Mouse (Mus musculus) kidney, adult 2 months (tissue): Measurements from ENCODE around the gene Mfsd11. TPM values are rescaled to one million over a fixed set of nuclear protein-coding genes. Genes with fewer than 3 reads are reported as not detected.

Source experiments
- DNase-seq: peaks from one replicate; pipeline ENCODE4 v3.0.0; 2021
- H3K27ac ChIP-seq: fragments of 200-500 bp; 2 replicates; pipeline ENCODE4 v1.5.1; 2012; ENCODE audit warnings: low read depth, low read length, control low read depth, inconsistent platforms; ENCODE audit not compliant: insufficient read depth
- H3K27me3 ChIP-seq: fragments of 200-500 bp; replicated peaks from 2 replicates; pipeline ENCODE4 v1.6.1; 2012; ENCODE audit warnings: mild to moderate bottlenecking, moderate library complexity, low read length, inconsistent platforms; ENCODE audit not compliant: control insufficient read depth, insufficient read depth
- H3K36me3 ChIP-seq: fragments of 200-500 bp; 2 replicates; pipeline ENCODE4 v1.6.1; 2012; ENCODE audit warnings: mild to moderate bottlenecking, moderate library complexity, low read length, inconsistent platforms; ENCODE audit not compliant: control insufficient read depth, insufficient read depth
- H3K4me1 ChIP-seq: fragments of 200-500 bp; 2 replicates; pipeline ENCODE4 v1.6.1; 2011; ENCODE audit warnings: low read length; ENCODE audit not compliant: control insufficient read depth, insufficient read depth
- H3K4me3 ChIP-seq: fragments of 200-500 bp; 2 replicates; pipeline ENCODE4 v1.5.1; 2011; ENCODE audit warnings: mild to moderate bottlenecking, low read depth, low read length, control low read depth; ENCODE audit not compliant: insufficient read depth
- CTCF ChIP-seq: fragments of 200-500 bp; conservative IDR thresholded peaks from 2 replicates; pipeline ENCODE4 v1.5.1; 2011; ENCODE audit warnings: low read depth, mild to moderate bottlenecking, control low read depth, low read length, moderate library complexity, mixed read lengths; ENCODE audit not compliant: insufficient read depth, insufficient read length
- POLR2A ChIP-seq: fragments of 200-500 bp; IDR thresholded peaks from one replicate; pipeline ENCODE4 v1.6.1; 2011; ENCODE audit warnings: low read depth, low read length, control low read depth
- WGBS: fragments of 180-500 bp; shearing (Covaris S2); methylation state at CpG from one replicate; pipeline ENCODE4 v1.1.7; 2018; 5-methylcytosine and 5-hydroxymethylcytosine counted together
- polyA plus RNA-seq: library from polyadenylated mRNA; depleted of rRNA; stranded (reverse); fragments of >200 nt; gene quantifications from 2 replicates; pipeline ENCODE4 v1.2.3, GENCODE M21; 2012

The Mfsd11 gene
- polyA plus RNA-seq, 1 experiment = 44.9 TPM

DNA sequence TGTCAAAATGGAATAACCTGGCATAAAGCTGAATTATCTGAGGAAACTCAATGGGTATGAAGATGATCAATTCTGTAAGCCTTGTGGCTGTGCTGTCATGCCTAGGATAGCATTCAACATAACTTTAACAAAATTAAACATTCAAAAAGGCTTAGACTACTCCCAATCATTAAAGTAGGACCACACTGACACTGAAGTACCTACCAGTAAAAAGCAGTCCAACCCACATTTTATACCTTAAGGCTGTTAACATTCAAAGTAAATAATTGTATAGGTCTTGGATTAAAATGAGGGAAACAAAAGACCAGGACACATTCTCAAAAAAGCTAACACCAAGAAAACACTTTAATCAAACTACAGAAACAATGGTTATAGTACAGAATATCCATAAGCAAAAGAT lies 2.7 kb upstream of the Mfsd11 start:
- Histone ChIP-seq H3K36me3 (peaks cover 22% of the 10 kb centered on the region), H3K27ac (no peak overlapping the region), H3K4me3 (no peak overlapping the region), H3K4me1 (0 out of 2 replicates have a peak, but pooled peaks cover 3% of the 10 kb centered on the region), H3K27me3 (no peaks in the 10 kb centered on the region)
- no peak for DNase-seq
- TF ChIP-seq CTCF (no peak), POLR2A (no peak)

DNA sequence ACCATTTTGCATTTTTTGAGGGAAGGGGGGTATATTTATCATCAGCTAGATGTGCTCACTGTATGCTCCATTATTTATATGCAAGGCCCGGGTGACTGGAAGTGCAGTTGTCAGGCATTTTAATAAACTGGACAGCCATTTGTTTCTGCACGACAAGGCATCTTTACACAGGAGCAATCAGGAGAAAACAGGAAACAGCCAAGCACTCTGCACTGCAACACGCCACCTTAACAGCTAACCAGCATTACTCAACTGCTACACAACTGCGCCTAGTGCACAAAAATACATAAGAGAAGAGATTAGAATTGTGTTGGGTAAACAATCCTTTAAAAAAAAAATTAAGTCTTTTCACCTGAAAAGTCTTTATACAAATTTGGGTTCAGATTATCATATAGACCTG lies 2.2 kb upstream of the Mfsd11 start:
- Histone ChIP-seq H3K27me3 (no peaks in the 10 kb centered on the region), H3K27ac (no peak overlapping the region), H3K36me3 (peaks cover 22% of the 10 kb centered on the region), H3K4me1 (0 out of 2 replicates have a peak, but pooled peaks cover 3% of the 10 kb centered on the region), H3K4me3 (peak overlapping the region; percentile 33; the same call in 1 of the 2 replicates)
- DNase-seq = no peak
- WGBS = 20% methylated on average over 4 of the region's 4 CpGs
- TF ChIP-seq POLR2A = no peak
- no peak for TF ChIP-seq CTCF

DNA sequence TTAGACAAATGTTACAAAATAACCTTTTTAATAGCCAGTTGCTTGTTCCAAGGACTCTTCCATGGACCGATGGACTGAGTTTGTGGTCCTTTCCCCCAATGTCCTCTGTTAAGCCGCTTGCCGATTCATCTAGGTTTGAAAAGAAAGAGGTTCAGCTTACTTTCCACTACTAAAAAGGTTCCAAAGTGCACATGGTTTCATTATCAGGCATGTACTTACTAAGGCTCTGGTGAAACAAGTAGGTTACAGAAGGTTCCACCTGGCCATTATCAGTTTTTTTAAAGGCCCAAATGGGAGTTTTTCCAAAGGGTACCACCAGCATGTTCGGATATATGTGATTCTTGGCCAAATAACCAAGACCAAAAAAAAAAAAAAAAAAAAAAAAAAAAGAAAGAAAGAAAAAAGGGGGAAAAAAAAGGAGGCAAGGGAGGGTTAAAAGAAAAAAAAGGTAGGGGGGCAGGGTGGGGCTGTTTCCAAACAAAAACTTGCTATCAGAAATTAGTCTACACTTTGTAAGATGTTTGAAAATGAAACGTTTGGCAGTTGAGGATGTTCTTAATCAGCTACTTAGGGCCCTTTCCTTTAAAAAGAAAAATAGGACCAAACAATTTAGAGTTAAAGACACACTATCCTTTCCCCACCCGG lies 1.3 kb upstream of the Mfsd11 start:
- WGBS = 6% methylated on average over 6 of the region's 6 CpGs
- DNase-seq = peak; percentile 19
- TF ChIP-seq CTCF = no peak
- peaks cover 22% of the 10 kb centered on the region for H3K36me3 ChIP-seq
- 0 out of 2 replicates have a peak, but pooled peaks cover 3% of the 10 kb centered on the region for H3K4me1 ChIP-seq
- H3K27ac ChIP-seq = no peak overlapping the region; the same call in 1 of the 2 replicates
- H3K27me3 ChIP-seq = no peaks in the 10 kb centered on the region
- peak overlapping the region; percentile 92; the same call in 1 of the 2 replicates for H3K4me3 ChIP-seq

DNA sequence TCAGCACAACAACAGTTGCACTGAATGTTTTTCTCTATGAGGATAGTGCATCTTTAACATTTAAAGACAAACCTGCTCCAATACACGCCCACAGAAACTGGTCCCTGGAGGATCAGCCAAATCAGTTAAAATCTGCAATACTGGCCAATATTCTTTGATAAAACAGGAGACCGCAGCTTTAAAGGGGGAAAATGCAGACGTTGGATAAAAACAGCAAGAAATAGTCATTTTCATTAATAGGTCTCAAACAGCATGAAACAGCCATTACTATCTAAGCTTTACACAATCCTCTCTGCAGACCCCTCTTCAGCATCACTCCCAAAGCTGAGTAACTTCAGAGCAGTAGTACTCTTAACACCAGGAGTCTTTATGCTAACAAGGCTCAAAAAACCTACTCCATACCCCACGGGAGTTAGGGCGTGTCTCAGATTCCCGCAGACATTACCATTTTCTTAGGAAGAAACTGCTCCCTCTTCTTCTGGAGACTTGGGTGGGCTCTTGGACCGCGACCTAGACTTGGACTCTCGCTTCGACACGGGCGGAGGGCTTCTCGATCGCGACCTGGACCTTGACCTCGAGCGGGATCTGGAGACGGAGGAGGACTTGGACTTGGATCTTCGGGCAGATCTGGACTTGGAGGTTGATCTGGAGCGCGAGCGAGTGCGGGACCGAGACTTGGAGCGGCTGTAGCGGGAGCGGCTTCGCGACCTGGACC lies 507 bp upstream of the Mfsd11 start:
- Histone ChIP-seq H3K36me3 (peaks cover 22% of the 10 kb centered on the region), H3K4me3 (peak overlapping the region; percentile 92), H3K27ac (peak overlapping the region; percentile 98), H3K4me1 (0 out of 2 replicates have a peak, but pooled peaks cover 3% of the 10 kb centered on the region), H3K27me3 (no peaks in the 10 kb centered on the region)
- 1% methylated on average over 29 of the region's 29 CpGs for whole genome bisulfite sequencing
- TF ChIP-seq POLR2A (peak; percentile 10), CTCF (no peak)
- DNase-seq = peak; percentile 79

DNA sequence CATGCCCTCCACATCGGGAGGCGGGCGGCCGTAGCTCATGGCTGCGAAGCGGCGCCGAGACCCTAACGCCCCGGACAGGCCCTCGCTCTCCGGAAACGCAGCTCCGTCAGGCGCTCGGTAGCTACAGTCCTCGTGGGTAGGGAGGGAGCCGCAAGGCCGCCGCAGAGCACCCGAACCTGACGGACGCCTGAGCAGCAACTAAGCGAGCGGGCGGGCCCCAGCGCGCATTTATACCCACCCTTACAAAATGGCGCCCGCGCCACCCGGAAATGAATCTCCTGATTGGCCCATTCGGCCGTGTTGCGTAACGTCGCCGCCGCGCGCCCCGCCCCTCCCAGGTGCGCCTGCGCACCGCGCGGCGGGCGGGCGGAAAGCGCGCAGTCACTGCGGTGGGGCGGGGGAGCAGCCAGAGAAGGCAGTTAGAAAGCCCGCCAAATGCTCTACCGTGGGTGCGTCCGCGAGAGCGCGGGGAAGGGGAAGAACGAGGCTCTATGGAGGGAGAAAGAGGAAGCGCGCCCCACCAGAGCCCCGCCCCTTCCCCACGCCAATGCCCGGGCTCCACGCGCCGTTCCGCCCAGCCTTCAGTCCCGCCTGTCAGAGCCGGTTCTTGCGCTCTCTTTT lies 761 bp downstream of the Mfsd11 start, which contains the start of gene Srsf2:
TSS of gene Srsf2 (minus strand) at position 204 of the 621 bp plus-strand sequence.
- peak within 1 kb of the TSS; percentile 98 for H3K27ac ChIP-seq
- H3K4me3 ChIP-seq = peak within 1 kb of the TSS; percentile 92
- H3K27me3 ChIP-seq = no peaks in the 10 kb centered on the region
- under 1% methylated on average over 73 of the region's 74 CpGs for WGBS
- H3K36me3 ChIP-seq = peaks cover 22% of the 10 kb centered on the region
- DNase-seq = peak; percentile 97
- 0 out of 2 replicates have a peak, but pooled peaks cover 3% of the 10 kb centered on the region for H3K4me1 ChIP-seq
- peak; percentile 98 for TF ChIP-seq POLR2A
- TF ChIP-seq CTCF = no peak

DNA sequence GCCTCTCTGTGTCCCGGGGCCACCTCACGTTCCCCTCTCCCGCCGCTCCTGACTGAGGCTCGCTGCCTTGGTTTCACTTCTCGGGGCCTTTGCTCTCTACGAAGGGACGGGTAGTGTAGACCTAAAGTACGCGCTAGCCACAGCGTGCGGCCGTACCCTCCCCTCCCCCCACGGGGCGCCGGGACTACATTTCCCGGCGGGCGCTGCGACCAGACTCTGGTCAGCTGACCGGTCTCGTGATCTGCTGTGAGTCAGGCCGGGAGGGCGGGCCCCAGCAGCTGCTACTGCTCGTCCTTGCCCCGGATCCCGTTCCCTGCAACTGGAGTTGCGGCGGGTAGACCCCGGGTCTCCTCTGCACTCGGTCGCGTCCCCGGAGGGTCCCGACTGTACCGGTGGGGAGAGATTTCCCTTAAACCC lies 1.3 kb downstream of the Mfsd11 start:
- TF ChIP-seq POLR2A (peak; percentile 62), CTCF (no peak)
- H3K36me3 ChIP-seq = peaks cover 21% of the 10 kb centered on the region
- peak overlapping the region; percentile 81 for H3K27ac ChIP-seq
- peak overlapping the region; percentile 84 for H3K4me3 ChIP-seq
- H3K27me3 ChIP-seq = no peaks in the 10 kb centered on the region
- WGBS = under 1% methylated on average over 36 of the region's 36 CpGs
- DNase-seq = peak; percentile 99
- 0 out of 2 replicates have a peak, but pooled peaks cover 3% of the 10 kb centered on the region for H3K4me1 ChIP-seq

DNA sequence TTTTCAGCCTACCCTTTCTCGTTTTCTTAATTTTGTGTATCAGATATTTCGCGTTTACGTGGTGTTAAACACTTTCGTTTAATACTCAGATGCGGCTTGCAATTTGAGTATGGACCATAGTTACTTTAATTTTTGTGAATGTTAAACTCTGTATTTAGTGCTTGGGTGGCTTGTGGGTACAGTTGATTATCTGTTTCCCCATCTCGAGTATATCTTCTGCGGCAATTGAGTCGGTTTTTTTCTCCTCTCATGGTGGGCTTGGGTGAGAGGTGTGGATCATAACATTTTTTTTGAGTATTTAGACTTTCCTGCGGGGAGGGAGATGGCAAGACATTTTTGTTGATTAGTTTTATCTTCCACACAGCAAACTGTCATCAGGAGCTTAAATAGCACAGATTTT lies 2.0 kb downstream of the Mfsd11 start:
- Histone ChIP-seq H3K27ac (peak overlapping the region; percentile 61; the same call in 1 of the 2 replicates), H3K27me3 (no peaks in the 10 kb centered on the region), H3K36me3 (peaks cover 17% of the 10 kb centered on the region), H3K4me3 (peak overlapping the region; percentile 84), H3K4me1 (0 out of 2 replicates have a peak, but pooled peaks cover 3% of the 10 kb centered on the region)
- no peak for DNase-seq
- 12% methylated on average over 10 of the region's 10 CpGs for WGBS
- TF ChIP-seq POLR2A = no peak
- no peak for TF ChIP-seq CTCF
